9 mouse cellular contexts compared by ENCODE assay signal in genomic region chr10:80063877-80064650, GRCm38 (mm10). TPM values are rescaled to one million over a fixed set of nuclear protein-coding genes. Genes with fewer than 3 reads are reported as not detected.
DNase-seq lines count a peak whose midpoint lies in the region; ATAC-seq and TF ChIP-seq lines count a peak whose summit lies in the region.
"Had no signal": no experiment of that assay in that cellular context is flagged by ENCODE, and none has a peak within 500 bp of the region (broad histone marks: within the 10 kb centered on the region; RNA-seq: fewer than 3 reads in every experiment).

No protein-coding gene starts in this region.

- H3K27me3 ChIP-seq in heart, postnatal 0 days (ENCODE audit: control insufficient read depth, insufficient read depth, low read length), result no peaks in the 10 kb centered on the region
- no peaks in the 10 kb centered on the region for H3K27me3 ChIP-seq in heart, embryonic 12.5 days (replicated peaks)
- no peaks in the 10 kb centered on the region for H3K27me3 ChIP-seq in midbrain, embryonic 11.5 days (ENCODE audit: control insufficient read depth, insufficient read depth, low read length)
- H3K27me3 ChIP-seq in midbrain, embryonic 14.5 days (ENCODE audit: control insufficient read depth, insufficient read depth, low read length), result no peaks in the 10 kb centered on the region
- H3K27me3 ChIP-seq in embryonic facial prominence, embryonic 14.5 days (replicated peaks; ENCODE audit: control insufficient read depth, insufficient read depth, low read length), result no peaks in the 10 kb centered on the region
- no peaks in the 10 kb centered on the region for H3K27me3 ChIP-seq in kidney, embryonic 16.5 days (ENCODE audit: insufficient read depth, low read length)

- 79% methylated on average over 23 of the region's 23 CpGs for WGBS in heart, postnatal 0 days
- 79% methylated on average over 23 of the region's 23 CpGs for WGBS in heart, embryonic 12.5 days
- WGBS in midbrain, embryonic 11.5 days, result 76% methylated on average over 23 of the region's 23 CpGs
- WGBS in midbrain, embryonic 14.5 days, result 80% methylated on average over 23 of the region's 23 CpGs
- 82% methylated on average over 23 of the region's 23 CpGs for WGBS in embryonic facial prominence, embryonic 14.5 days
- WGBS in kidney, embryonic 16.5 days, result 71% methylated on average over 23 of the region's 23 CpGs

- no peak for DNase-seq in heart, postnatal 0 days (ENCODE audit: low spot score)
- peak; percentile 51 for DNase-seq in midbrain, embryonic 11.5 days (ENCODE audit: low spot score, missing footprints)
- no peak for DNase-seq in midbrain, embryonic 14.5 days
- no peak for DNase-seq in embryonic facial prominence, embryonic 14.5 days (ENCODE audit: low spot score)
- DNase-seq in thymus, postnatal 14 days, result peak; percentile 65
- DNase-seq: adrenal gland, adult 8-10 months had no signal

- no peak for TF ChIP-seq EP300 in heart, postnatal 0 days (IDR thresholded peaks at IDR 0.05; ENCODE audit: low read depth)

- ATAC-seq in heart, postnatal 0 days (ENCODE audit: insufficient read depth, low read depth), result no peak
- no peak for ATAC-seq in heart, embryonic 12.5 days (ENCODE audit: insufficient number of reproducible peaks, low FRiP score)
- no peak for ATAC-seq in midbrain, embryonic 11.5 days (ENCODE audit: low FRiP score)
- ATAC-seq in midbrain, embryonic 14.5 days (ENCODE audit: low FRiP score, low TSS enrichment), result no peak
- ATAC-seq in embryonic facial prominence, embryonic 14.5 days (ENCODE audit: low read depth), result no peak
- no peak for ATAC-seq in kidney, embryonic 16.5 days (ENCODE audit: low FRiP score, low TSS enrichment)

- H3K36me3 ChIP-seq in heart, postnatal 0 days (replicated peaks; ENCODE audit: control insufficient read depth, insufficient read depth, low read length), result peaks cover 60% of the 10 kb centered on the region
- H3K36me3 ChIP-seq in heart, embryonic 12.5 days, result peaks cover 86% of the 10 kb centered on the region
- no peaks in the 10 kb centered on the region; the same call in 1 of the 2 replicates for H3K36me3 ChIP-seq in midbrain, embryonic 11.5 days (ENCODE audit: control insufficient read depth, insufficient read depth, low read length)
- H3K36me3 ChIP-seq in midbrain, embryonic 14.5 days (ENCODE audit: control insufficient read depth, insufficient read depth, low read length), result peaks cover 60% of the 10 kb centered on the region
- peaks cover 67% of the 10 kb centered on the region for H3K36me3 ChIP-seq in embryonic facial prominence, embryonic 14.5 days (ENCODE audit: control insufficient read depth, insufficient read depth, low read length)
- H3K36me3 ChIP-seq in kidney, embryonic 16.5 days (ENCODE audit: insufficient read depth, low read length), result peaks cover 29% of the 10 kb centered on the region

- H3K4me1 ChIP-seq in heart, postnatal 0 days (ENCODE audit: control insufficient read depth, insufficient read depth), result no peaks in the 10 kb centered on the region
- H3K4me1 ChIP-seq in heart, embryonic 12.5 days (replicated peaks), result peaks cover 7% of the 10 kb centered on the region; the same call in 1 of the 2 replicates
- no peaks in the 10 kb centered on the region for H3K4me1 ChIP-seq in midbrain, embryonic 11.5 days (ENCODE audit: control insufficient read depth, insufficient read depth, low read length)
- H3K4me1 ChIP-seq in midbrain, embryonic 14.5 days (ENCODE audit: control insufficient read depth, insufficient read depth, low read length), result no peaks in the 10 kb centered on the region
- no peaks in the 10 kb centered on the region for H3K4me1 ChIP-seq in embryonic facial prominence, embryonic 14.5 days (ENCODE audit: control insufficient read depth, insufficient read depth, low read length)
- 0 out of 2 replicates have a peak, but pooled peaks cover 3% of the 10 kb centered on the region for H3K4me1 ChIP-seq in kidney, embryonic 16.5 days (ENCODE audit: insufficient read depth, low read length)

- no peaks in the 10 kb centered on the region for H3K9me3 ChIP-seq in heart, postnatal 0 days (replicated peaks; ENCODE audit: control insufficient read depth, low read length)
- no peaks in the 10 kb centered on the region for H3K9me3 ChIP-seq in heart, embryonic 12.5 days (replicated peaks)
- H3K9me3 ChIP-seq in midbrain, embryonic 11.5 days (ENCODE audit: control insufficient read depth, low read length), result no peaks in the 10 kb centered on the region
- no peaks in the 10 kb centered on the region for H3K9me3 ChIP-seq in midbrain, embryonic 14.5 days (ENCODE audit: control insufficient read depth, low read length)
- no peaks in the 10 kb centered on the region for H3K9me3 ChIP-seq in embryonic facial prominence, embryonic 14.5 days (ENCODE audit: control insufficient read depth, low read length)
- no peaks in the 10 kb centered on the region for H3K9me3 ChIP-seq in kidney, embryonic 16.5 days (ENCODE audit: low read length)

- no peak overlapping the region for H3K27ac ChIP-seq in heart, postnatal 0 days (ENCODE audit: low read depth)
- H3K27ac ChIP-seq in heart, embryonic 12.5 days (ENCODE audit: poor library complexity, severe bottlenecking), result no peak overlapping the region
- no peak overlapping the region for H3K27ac ChIP-seq in midbrain, embryonic 11.5 days (ENCODE audit: low read depth, low read length)
- no peak overlapping the region for H3K27ac ChIP-seq in midbrain, embryonic 14.5 days (replicated peaks; ENCODE audit: low read depth, low read length)
- no peak overlapping the region for H3K27ac ChIP-seq in embryonic facial prominence, embryonic 14.5 days (replicated peaks; ENCODE audit: low read depth, low read length)
- no peak overlapping the region for H3K27ac ChIP-seq in kidney, embryonic 16.5 days (ENCODE audit: low read length)

- no peak overlapping the region for H3K9ac ChIP-seq in heart, postnatal 0 days (replicated peaks; ENCODE audit: low read depth, low read length)
- H3K9ac ChIP-seq in heart, embryonic 12.5 days, result no peak overlapping the region
- no peak overlapping the region for H3K9ac ChIP-seq in midbrain, embryonic 11.5 days (ENCODE audit: low read length)
- no peak overlapping the region for H3K9ac ChIP-seq in midbrain, embryonic 14.5 days (replicated peaks; ENCODE audit: low read length)
- peak overlapping the region; percentile 35; the same call in 1 of the 2 replicates for H3K9ac ChIP-seq in embryonic facial prominence, embryonic 14.5 days (ENCODE audit: low read depth, low read length)
- no peak overlapping the region for H3K9ac ChIP-seq in kidney, embryonic 16.5 days (replicated peaks; ENCODE audit: low read length)

- peak; percentile 9; the same call in 1 of the 2 replicates for TF ChIP-seq CTCF in heart, postnatal 0 days (IDR thresholded peaks at IDR 0.05; ENCODE audit: low read depth)

- H3K4me3 ChIP-seq in heart, postnatal 0 days (ENCODE audit: low read depth, low read length), result no peak overlapping the region
- no peak overlapping the region for H3K4me3 ChIP-seq in heart, embryonic 12.5 days
- H3K4me3 ChIP-seq in midbrain, embryonic 11.5 days (ENCODE audit: low read depth, low read length), result no peak overlapping the region
- H3K4me3 ChIP-seq in midbrain, embryonic 14.5 days (replicated peaks; ENCODE audit: low read depth, low read length), result no peak overlapping the region
- no peak overlapping the region for H3K4me3 ChIP-seq in embryonic facial prominence, embryonic 14.5 days (ENCODE audit: low read depth, low read length)
- H3K4me3 ChIP-seq in kidney, embryonic 16.5 days (ENCODE audit: low read length), result no peak overlapping the region
- H3K4me3 ChIP-seq: erythroblast, embryonic 14.5 days had no signal

- no peak overlapping the region for H3K4me2 ChIP-seq in heart, postnatal 0 days (ENCODE audit: low read depth, low read length)
- H3K4me2 ChIP-seq in heart, embryonic 12.5 days, result no peak overlapping the region
- no peak overlapping the region for H3K4me2 ChIP-seq in midbrain, embryonic 11.5 days
- H3K4me2 ChIP-seq in midbrain, embryonic 14.5 days (ENCODE audit: low read length), result no peak overlapping the region
- no peak overlapping the region for H3K4me2 ChIP-seq in embryonic facial prominence, embryonic 14.5 days (ENCODE audit: low read depth, low read length)
- H3K4me2 ChIP-seq in kidney, embryonic 16.5 days (replicated peaks; ENCODE audit: low read depth, low read length), result no peak overlapping the region

RNA-seq across cellular contexts. Expression of gene Gpx4, which starts 17.1 kb away (rescaled TPM):
- 490 and 500 TPM in 2 replicates for total RNA-seq in heart, postnatal 0 days (2014; rRNA removed; ENCODE audit: low replicate concordance)
- 874 and 900 TPM in 2 replicates for polyA plus RNA-seq in heart, postnatal 0 days (2015; fragmentation: Nextera tagmentation; extraction: Ambion mirVana)
- polyA plus RNA-seq in heart, embryonic 12.5 days (2016; fragmentation: Nextera tagmentation; extraction: Ambion mirVana), result 677 and 717 TPM in 2 replicates
- 581 and 594 TPM in 2 replicates for polyA plus RNA-seq in midbrain, embryonic 11.5 days (2014; fragmentation: Nextera tagmentation; extraction: Ambion mirVana)
- 508 and 543 TPM in 2 replicates for polyA plus RNA-seq in midbrain, embryonic 14.5 days (2014; fragmentation: Nextera tagmentation; extraction: Ambion mirVana)
- 505 and 517 TPM in 2 replicates for polyA plus RNA-seq in embryonic facial prominence, embryonic 14.5 days (2014; fragmentation: Nextera tagmentation; extraction: Ambion mirVana)
- 617 and 706 TPM in 2 replicates for polyA plus RNA-seq in kidney, embryonic 16.5 days (2015; fragmentation: Nextera tagmentation; extraction: Ambion mirVana)

RNA-seq across cellular contexts. Expression of gene Polr2e, which starts 24.5 kb away (rescaled TPM):
- 70.6 and 106 TPM in 2 replicates for total RNA-seq in heart, postnatal 0 days (2014; rRNA removed; ENCODE audit: low replicate concordance)
- polyA plus RNA-seq in heart, postnatal 0 days (2015; fragmentation: Nextera tagmentation; extraction: Ambion mirVana), result 120 and 123 TPM in 2 replicates
- 132 and 135 TPM in 2 replicates for polyA plus RNA-seq in heart, embryonic 12.5 days (2016; fragmentation: Nextera tagmentation; extraction: Ambion mirVana)
- polyA plus RNA-seq in midbrain, embryonic 11.5 days (2014; fragmentation: Nextera tagmentation; extraction: Ambion mirVana), result 200 and 225 TPM in 2 replicates
- 157 and 167 TPM in 2 replicates for polyA plus RNA-seq in midbrain, embryonic 14.5 days (2014; fragmentation: Nextera tagmentation; extraction: Ambion mirVana)
- 207 and 227 TPM in 2 replicates for polyA plus RNA-seq in embryonic facial prominence, embryonic 14.5 days (2014; fragmentation: Nextera tagmentation; extraction: Ambion mirVana)
- polyA plus RNA-seq in kidney, embryonic 16.5 days (2015; fragmentation: Nextera tagmentation; extraction: Ambion mirVana), result 242 and 248 TPM in 2 replicates

RNA-seq across cellular contexts. Expression of gene Sbno2, which starts 41.3 kb away (rescaled TPM):
- total RNA-seq in heart, postnatal 0 days (2014; rRNA removed; ENCODE audit: low replicate concordance), result 21.1 and 22.0 TPM in 2 replicates
- polyA plus RNA-seq in heart, postnatal 0 days (2015; fragmentation: Nextera tagmentation; extraction: Ambion mirVana), result 5.9 and 6.3 TPM in 2 replicates
- polyA plus RNA-seq in heart, embryonic 12.5 days (2016; fragmentation: Nextera tagmentation; extraction: Ambion mirVana), result 13.0 and 14.6 TPM in 2 replicates
- polyA plus RNA-seq in midbrain, embryonic 11.5 days (2014; fragmentation: Nextera tagmentation; extraction: Ambion mirVana), result 7.0 and 7.3 TPM in 2 replicates
- polyA plus RNA-seq in midbrain, embryonic 14.5 days (2014; fragmentation: Nextera tagmentation; extraction: Ambion mirVana), result 13.2 and 13.3 TPM in 2 replicates
- 12.8 and 14.1 TPM in 2 replicates for polyA plus RNA-seq in embryonic facial prominence, embryonic 14.5 days (2014; fragmentation: Nextera tagmentation; extraction: Ambion mirVana)
- polyA plus RNA-seq in kidney, embryonic 16.5 days (2015; fragmentation: Nextera tagmentation; extraction: Ambion mirVana), result 16.1 and 17.6 TPM in 2 replicates

RNA-seq across cellular contexts. Expression of gene Arhgap45, which starts 47.6 kb away (rescaled TPM):
- total RNA-seq in heart, postnatal 0 days (2014; rRNA removed; ENCODE audit: low replicate concordance), result 3.9 and 11.0 TPM in 2 replicates
- 1.9 TPM in 2 replicates for polyA plus RNA-seq in heart, postnatal 0 days (2015; fragmentation: Nextera tagmentation; extraction: Ambion mirVana)
- polyA plus RNA-seq in heart, embryonic 12.5 days (2016; fragmentation: Nextera tagmentation; extraction: Ambion mirVana), result 7.5 and 8.5 TPM in 2 replicates
- 3.6 and 3.8 TPM in 2 replicates for polyA plus RNA-seq in midbrain, embryonic 11.5 days (2014; fragmentation: Nextera tagmentation; extraction: Ambion mirVana)
- polyA plus RNA-seq in midbrain, embryonic 14.5 days (2014; fragmentation: Nextera tagmentation; extraction: Ambion mirVana), result 0.39 and 1.4 TPM in 2 replicates
- 4.4 and 6.4 TPM in 2 replicates for polyA plus RNA-seq in embryonic facial prominence, embryonic 14.5 days (2014; fragmentation: Nextera tagmentation; extraction: Ambion mirVana)
- polyA plus RNA-seq in kidney, embryonic 16.5 days (2015; fragmentation: Nextera tagmentation; extraction: Ambion mirVana), result 10.5 and 11.3 TPM in 2 replicates

RNA-seq across cellular contexts. Expression of gene Stk11, which starts 51.5 kb away (rescaled TPM):
- total RNA-seq in heart, postnatal 0 days (2014; rRNA removed; ENCODE audit: low replicate concordance), result 40.3 and 57.4 TPM in 2 replicates
- polyA plus RNA-seq in heart, postnatal 0 days (2015; fragmentation: Nextera tagmentation; extraction: Ambion mirVana), result 10.6 and 10.8 TPM in 2 replicates
- polyA plus RNA-seq in heart, embryonic 12.5 days (2016; fragmentation: Nextera tagmentation; extraction: Ambion mirVana), result 10.8 and 13.8 TPM in 2 replicates
- 18.5 and 23.1 TPM in 2 replicates for polyA plus RNA-seq in midbrain, embryonic 11.5 days (2014; fragmentation: Nextera tagmentation; extraction: Ambion mirVana)
- 26.5 and 38.7 TPM in 2 replicates for polyA plus RNA-seq in midbrain, embryonic 14.5 days (2014; fragmentation: Nextera tagmentation; extraction: Ambion mirVana)
- 32.6 and 32.7 TPM in 2 replicates for polyA plus RNA-seq in embryonic facial prominence, embryonic 14.5 days (2014; fragmentation: Nextera tagmentation; extraction: Ambion mirVana)
- 18.2 and 20.2 TPM in 2 replicates for polyA plus RNA-seq in kidney, embryonic 16.5 days (2015; fragmentation: Nextera tagmentation; extraction: Ambion mirVana)

Comparison
In these comparisons a context has a peak if more than half of its experiments do, and no peak if none do; other contexts are left out.
1. DNase-seq: peak in midbrain, embryonic 11.5 days (single experiment) and thymus, postnatal 14 days (single experiment); none in heart, postnatal 0 days (single experiment), midbrain, embryonic 14.5 days (single experiment) and embryonic facial prominence, embryonic 14.5 days (single experiment).